Mouse (Mus musculus): ENCODE measurements at regions not wholly inside any gene's neighbourhood (a gene's known extent, or its start where the extent isn't known, plus 50 kb on each side); places are given as distances from the start of the nearest gene placed in this dataset.

- no peak for TF ChIP-seq CTCF (IDR thresholded peaks at IDR 0.05; ENCODE audit: borderline replicate concordance, extremely low read depth, insufficient read depth, insufficient read length)
- no peak for TF ChIP-seq POLR2A (IDR thresholded peaks at IDR 0.05; ENCODE audit: borderline replicate concordance, extremely low read depth, insufficient read depth, insufficient read length, poor library complexity, severe bottlenecking)
Observed at GRCm38 (mm10) chr12:65420127-65420526, 194.8 kb downstream of the Wdr20rt start.
